Mouse (Mus musculus) megakaryocyte, embryonic 14.5 days (primary cell): ENCODE data around the gene Armc2. TPM values are rescaled to one million over a fixed set of nuclear protein-coding genes. Genes with fewer than 3 reads are reported as not detected.

ENCODE experiments used
- H3K27me3 ChIP-seq: replicated peaks from 2 replicates; pipeline ENCODE3; 2012; ENCODE audit warnings: inconsistent platforms
- H3K36me3 ChIP-seq: replicated peaks from 2 replicates; pipeline ENCODE3; 2012; ENCODE audit warnings: low read length, inconsistent platforms, mixed read lengths
- H3K4me1 ChIP-seq: 2 replicates; pipeline ENCODE4 v1.6.1; 2012; ENCODE audit warnings: inconsistent platforms
- H3K4me3 ChIP-seq: replicated peaks from 2 replicates; pipeline ENCODE3; 2012; ENCODE audit warnings: moderate library complexity, mild to moderate bottlenecking, inconsistent platforms
- H3K9me3 ChIP-seq: 2 replicates; pipeline ENCODE4 v1.6.1; 2012; ENCODE audit warnings: inconsistent platforms
- FLI1 ChIP-seq: IDR thresholded peaks from 2 replicates; pipeline ENCODE4 v1.6.1; 2012; ENCODE audit warnings: low read length, inconsistent platforms, mixed read lengths
- GATA1 ChIP-seq: IDR thresholded peaks from 3 replicates; pipeline ENCODE4 v1.6.1; 2012; ENCODE audit warnings: mixed read lengths, low read length, inconsistent platforms, borderline replicate concordance
- polyA plus RNA-seq: library from polyadenylated mRNA; stranded (reverse); fragments of >175 nt; gene quantifications from 2 replicates; pipeline ENCODE4 v1.2.3, GENCODE M21; 2012; ENCODE audit warnings: low replicate concordance; ENCODE audit not compliant: insufficient read depth

Armc2 gene
- polyA plus RNA-seq, 1 experiment: 0.22 TPM

GRCm38 (mm10) chr10:41997691-41998178, 20.5 kb downstream of the Armc2 start:
- Histone ChIP-seq H3K4me1 (peaks cover 11% of the 10 kb centered on the region; the same call in 1 of the 2 replicates), H3K27me3 (peaks cover 13% of the 10 kb centered on the region), H3K36me3 (no peaks in the 10 kb centered on the region), H3K4me3 (no peak overlapping the region), H3K9me3 (no peaks in the 10 kb centered on the region)
- TF ChIP-seq GATA1 (no peak), FLI1 (no peak)

- no peak overlapping the region for H3K4me3 ChIP-seq
- no peaks in the 10 kb centered on the region for H3K36me3 ChIP-seq
- peaks cover 11% of the 10 kb centered on the region; the same call in 1 of the 2 replicates for H3K4me1 ChIP-seq
- H3K9me3 ChIP-seq: no peaks in the 10 kb centered on the region
- no peak for TF ChIP-seq FLI1
- no peak for TF ChIP-seq GATA1
- peaks cover 13% of the 10 kb centered on the region for H3K27me3 ChIP-seq
Observed at GRCm38 (mm10) chr10:41996157-41996556, 22.1 kb downstream of the Armc2 start.

GRCm38 (mm10) chr10:41995051-41995450, 23.2 kb downstream of the Armc2 start:
- no peaks in the 10 kb centered on the region for H3K36me3 ChIP-seq
- H3K27me3 ChIP-seq: peaks cover 15% of the 10 kb centered on the region
- no peak overlapping the region for H3K4me3 ChIP-seq
- H3K4me1 ChIP-seq: peaks cover 8% of the 10 kb centered on the region; the same call in 1 of the 2 replicates
- TF ChIP-seq GATA1: no peak
- TF ChIP-seq FLI1: no peak
- H3K9me3 ChIP-seq: no peaks in the 10 kb centered on the region

GRCm38 (mm10) chr10:41994578-41994977, 23.7 kb downstream of the Armc2 start:
- TF ChIP-seq GATA1: no peak
- TF ChIP-seq FLI1: no peak
- no peak overlapping the region for H3K4me3 ChIP-seq
- no peaks in the 10 kb centered on the region for H3K36me3 ChIP-seq
- peaks cover 15% of the 10 kb centered on the region for H3K27me3 ChIP-seq
- peaks cover 8% of the 10 kb centered on the region; the same call in 1 of the 2 replicates for H3K4me1 ChIP-seq
- no peaks in the 10 kb centered on the region for H3K9me3 ChIP-seq

GRCm38 (mm10) chr10:41992059-41992440, 26.2 kb downstream of the Armc2 start:
- no peaks in the 10 kb centered on the region for H3K9me3 ChIP-seq
- no peak overlapping the region for H3K4me3 ChIP-seq
- peaks cover 8% of the 10 kb centered on the region; the same call in 1 of the 2 replicates for H3K4me1 ChIP-seq
- H3K36me3 ChIP-seq: no peaks in the 10 kb centered on the region
- peaks cover 15% of the 10 kb centered on the region for H3K27me3 ChIP-seq
- TF ChIP-seq FLI1 (no peak), GATA1 (no peak)

GRCm38 (mm10) chr10:41991364-41992058, 26.7 kb downstream of the Armc2 start:
- no peaks in the 10 kb centered on the region for H3K9me3 ChIP-seq

GRCm38 (mm10) chr10:41990896-41991295, 27.3 kb downstream of the Armc2 start:
- H3K4me1 ChIP-seq: peaks cover 8% of the 10 kb centered on the region; the same call in 1 of the 2 replicates
- no peaks in the 10 kb centered on the region for H3K36me3 ChIP-seq
- H3K4me3 ChIP-seq: no peak overlapping the region
- TF ChIP-seq FLI1 (no peak), GATA1 (no peak)
- no peaks in the 10 kb centered on the region for H3K9me3 ChIP-seq
- H3K27me3 ChIP-seq: peaks cover 12% of the 10 kb centered on the region

More at GRCm38 (mm10) chr10:41991364-41992058, 26.7 kb downstream of the Armc2 start:
- Histone ChIP-seq H3K4me1 (peaks cover 8% of the 10 kb centered on the region; the same call in 1 of the 2 replicates), H3K36me3 (no peaks in the 10 kb centered on the region), H3K4me3 (no peak overlapping the region), H3K27me3 (peaks cover 13% of the 10 kb centered on the region)
- no peak for TF ChIP-seq FLI1
- TF ChIP-seq GATA1: no peak

GRCm38 (mm10) chr10:41988930-41989329, 29.3 kb downstream of the Armc2 start:
- Histone ChIP-seq H3K36me3 (no peaks in the 10 kb centered on the region), H3K27me3 (peaks cover 6% of the 10 kb centered on the region), H3K4me1 (peaks cover 4% of the 10 kb centered on the region; the same call in 1 of the 2 replicates), H3K4me3 (no peak overlapping the region), H3K9me3 (no peaks in the 10 kb centered on the region)
- TF ChIP-seq FLI1 (no peak), GATA1 (no peak)

GRCm38 (mm10) chr10:41986126-41986525, 32.1 kb downstream of the Armc2 start:
- Histone ChIP-seq H3K27me3 (peaks cover 7% of the 10 kb centered on the region), H3K4me1 (peaks cover 8% of the 10 kb centered on the region; the same call in 1 of the 2 replicates), H3K36me3 (no peaks in the 10 kb centered on the region), H3K4me3 (no peak overlapping the region), H3K9me3 (no peaks in the 10 kb centered on the region)
- no peak for TF ChIP-seq GATA1
- TF ChIP-seq FLI1: no peak

- H3K27me3 ChIP-seq: peaks cover 2% of the 10 kb centered on the region
- H3K4me3 ChIP-seq: no peak overlapping the region
- TF ChIP-seq GATA1 (no peak), FLI1 (no peak)
- no peaks in the 10 kb centered on the region for H3K36me3 ChIP-seq
- H3K9me3 ChIP-seq: no peaks in the 10 kb centered on the region
- H3K4me1 ChIP-seq: peaks cover 20% of the 10 kb centered on the region
Observed at GRCm38 (mm10) chr10:41984221-41984620, 34.0 kb downstream of the Armc2 start.

- Histone ChIP-seq H3K36me3 (no peaks in the 10 kb centered on the region), H3K4me3 (no peak overlapping the region), H3K27me3 (peaks cover 2% of the 10 kb centered on the region), H3K9me3 (no peaks in the 10 kb centered on the region), H3K4me1 (peaks cover 34% of the 10 kb centered on the region)
- TF ChIP-seq GATA1 (no peak), FLI1 (no peak)
Observed at GRCm38 (mm10) chr10:41982821-41983220, 35.4 kb downstream of the Armc2 start.
